Mouse (Mus musculus) stomach, embryonic 15.5 days (tissue): ENCODE measurements around the gene Dnah7a. TPM values are rescaled to one million over a fixed set of nuclear protein-coding genes. Genes with fewer than 3 reads are reported as not detected.

Experiments used
- microRNA-seq: library from miRNA; unstranded; fragments of <30 nt; microRNA quantifications from one replicate; pipeline ENCODE4, GENCODE M21; 2016
- polyA plus RNA-seq: library from polyadenylated mRNA; unstranded; fragments of >200 nt; fragmentation: Nextera tagmentation; extraction: Ambion mirVana; gene quantifications from 2 replicates; pipeline ENCODE4 v1.2.1, GENCODE M21; 2015

The Dnah7a gene
- polyA plus RNA-seq, 1 experiment from 2014 or later, result 0.50 TPM

Small RNAs within 50 kb of the gene (microRNA-seq; reads per million reads assigned to microRNA genes)
- gene Gm25240, result not detected

Other genes starting within 250 kb of the Dnah7a start
- 14.6 and 15.6 TPM in 2 replicates for gene Stk17b, start 78.4 kb upstream of the Dnah7a start, polyA plus RNA-seq